Mouse (Mus musculus): ENCODE results near the gene Sdf2. TPM values are rescaled to one million over a fixed set of nuclear protein-coding genes. Genes with fewer than 3 reads are reported as not detected.
"Not testable (repeated sequence)": the region's sequence is repeated elsewhere in the genome, so short reads cannot be mapped to it uniquely, and the experiment has no call there.

Gene Sdf2
- total RNA-seq, 2 experiments from 2014 or later, result 79.3 to 87.3 TPM

DNA sequence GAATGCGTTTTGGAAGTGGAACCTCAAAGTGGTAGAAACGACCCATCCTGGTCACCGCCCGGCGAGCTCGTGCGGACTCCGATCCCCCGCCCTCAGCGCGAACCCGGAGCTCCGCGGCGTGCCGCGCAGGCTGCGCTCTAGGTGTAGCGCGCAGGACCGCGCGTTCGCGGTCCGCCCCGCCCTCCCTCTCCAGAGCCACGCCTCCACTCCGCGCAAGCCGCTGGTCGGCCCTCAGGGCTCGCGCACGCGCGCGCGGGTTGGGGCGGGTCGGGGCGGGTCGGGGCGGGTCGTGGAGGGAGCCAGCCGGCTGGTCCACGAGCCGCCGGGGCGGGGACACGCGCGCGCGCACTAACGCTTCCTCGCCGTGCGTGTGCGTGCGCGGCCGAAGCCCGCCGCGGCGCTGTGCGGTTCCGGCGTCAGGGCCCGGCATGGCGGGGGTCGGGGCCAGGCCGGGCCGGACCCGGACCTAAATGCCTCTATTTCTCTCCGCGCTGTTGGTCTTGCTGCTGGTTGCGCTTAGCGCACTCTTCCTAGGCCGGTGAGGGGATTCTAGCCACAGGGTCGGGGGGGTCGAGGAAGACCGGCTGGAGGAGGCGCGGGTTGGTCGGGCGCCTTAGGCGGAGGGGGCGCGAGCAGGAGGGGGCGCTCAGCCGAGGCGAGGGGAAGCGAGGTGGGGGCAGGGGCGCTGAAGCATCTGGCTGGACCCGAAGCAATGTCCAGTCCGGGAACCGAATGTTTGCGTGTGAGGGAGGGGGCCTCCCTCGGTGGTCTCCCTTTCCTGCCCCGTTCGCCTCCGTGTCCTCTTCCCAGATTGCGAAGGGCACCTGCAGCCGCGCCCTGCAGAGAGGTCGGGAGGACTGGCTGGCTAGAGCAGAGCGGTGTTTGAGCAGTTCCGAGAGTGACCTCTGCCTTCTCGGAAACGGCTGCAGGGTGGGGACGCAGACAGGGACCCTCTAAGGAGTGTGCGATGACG is 16.1 kb downstream of the Sdf2 start, which contains the start of gene 2610507B11Rik:
2610507B11Rik (plus strand) TSS at position 373 of the 973 bp plus-strand sequence.
- peak; percentile 82 to 89 for DNase-seq (ENCODE audit: low spot score in 2 of 2)

DNA sequence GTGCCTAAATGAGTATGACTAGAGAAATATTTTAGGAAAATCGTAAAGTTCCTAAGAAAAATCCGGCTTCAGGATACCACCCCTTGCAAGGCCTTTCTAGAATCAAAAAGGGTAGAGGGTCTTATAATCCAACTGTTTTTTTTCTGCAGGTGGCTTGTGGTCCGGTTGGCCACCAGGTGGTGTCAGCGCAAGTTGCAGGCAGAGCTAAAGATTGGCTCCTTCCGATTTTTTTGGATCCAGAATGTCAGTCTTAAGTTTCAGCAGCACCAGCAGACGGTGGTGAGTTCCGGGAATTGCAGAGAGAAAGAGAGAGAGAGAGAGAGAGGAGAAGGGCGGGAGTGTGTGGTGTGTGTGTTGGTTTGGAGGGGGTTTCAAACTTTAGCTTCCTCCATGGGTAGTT is 17.0 kb downstream of the Sdf2 start:
- peak in 1 of 2 experiments; percentile 20 for DNase-seq (ENCODE audit: low spot score in 2 of 2)

DNA sequence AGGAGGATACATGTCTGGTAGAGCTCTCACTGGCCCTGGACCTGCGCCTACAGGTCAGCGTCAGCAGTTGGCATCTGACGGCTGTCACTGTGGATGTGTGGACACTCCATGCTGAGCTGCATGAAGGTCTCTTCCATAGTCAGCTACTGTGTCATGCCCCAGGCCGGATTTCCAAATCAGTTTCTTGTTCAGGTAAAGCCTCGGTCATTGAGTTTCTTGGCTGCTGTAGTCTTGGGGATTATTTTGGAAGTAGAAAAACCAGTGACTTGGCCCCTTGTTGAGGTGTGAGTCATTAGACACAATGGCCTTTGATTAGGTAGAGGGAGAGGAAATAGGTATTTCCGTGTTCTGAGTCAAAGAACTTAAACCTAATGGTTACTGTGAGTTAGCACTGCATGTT is 20.0 kb downstream of the Sdf2 start:
- no peak for DNase-seq (ENCODE audit: low spot score in 2 of 2)

DNA sequence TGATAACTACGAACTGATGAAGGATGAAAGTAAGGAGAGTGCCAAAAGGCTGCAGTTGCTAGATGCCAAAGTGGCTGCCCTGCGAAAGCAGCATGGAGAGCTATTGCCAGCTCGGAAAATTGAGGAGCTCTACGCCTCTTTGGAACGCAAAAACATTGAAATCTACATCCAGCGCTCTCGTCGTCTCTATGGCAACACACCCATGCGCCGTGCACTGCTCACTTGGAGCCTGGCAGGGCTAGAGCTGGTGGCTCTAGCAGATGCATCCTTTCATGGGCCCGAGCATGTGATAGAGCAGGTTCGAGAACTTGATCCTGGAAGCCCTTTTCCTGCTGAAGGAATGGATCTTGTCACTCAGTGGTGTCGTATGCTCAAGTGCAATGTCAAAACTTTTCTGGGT is 26.4 kb downstream of the Sdf2 start:
- no peak for DNase-seq (ENCODE audit: low spot score in 2 of 2)

DNA sequence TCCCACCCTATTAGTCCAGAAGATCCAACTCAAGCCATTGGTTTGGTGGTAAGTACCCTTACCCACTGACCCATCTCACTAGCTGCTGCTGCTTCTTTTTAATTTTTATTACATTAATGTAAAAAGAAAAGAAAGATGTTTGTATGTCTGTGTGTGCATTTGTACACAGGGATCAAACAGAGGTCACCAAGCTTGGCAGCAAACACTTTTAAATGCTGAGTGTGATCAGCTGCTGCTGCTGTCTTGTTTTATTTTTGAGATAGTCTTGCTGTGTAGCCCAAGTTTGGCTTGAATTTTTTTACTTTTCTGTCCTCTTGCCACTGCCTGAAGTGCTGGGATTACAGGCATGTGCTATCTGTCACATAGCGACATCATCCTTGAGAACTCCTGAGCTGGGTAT is 30.1 kb downstream of the Sdf2 start:
- DNase-seq (ENCODE audit: low spot score in 2 of 2), result no peak

DNA sequence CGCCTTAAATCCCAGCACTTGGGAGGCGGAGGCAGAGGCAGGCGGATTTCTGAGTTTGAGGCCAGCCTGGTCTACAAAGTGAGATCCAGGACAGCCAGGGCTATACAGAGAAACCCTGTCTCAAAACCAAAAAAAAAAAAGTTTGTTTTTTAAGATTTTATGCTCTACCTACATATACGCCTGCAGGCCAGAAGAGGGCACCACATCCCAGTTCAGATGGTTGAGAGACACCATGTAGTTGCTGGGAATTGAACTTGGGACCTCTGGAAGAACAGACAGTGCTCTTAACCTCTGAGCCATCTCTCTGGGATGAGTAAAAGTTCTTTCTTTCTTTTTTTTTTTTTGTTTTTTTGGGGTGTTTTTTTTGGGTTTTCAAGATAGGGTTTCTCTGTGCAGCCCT is 30.6 kb downstream of the Sdf2 start:
- not testable (repeated sequence) for DNase-seq (ENCODE audit: low spot score in 2 of 2)

DNA sequence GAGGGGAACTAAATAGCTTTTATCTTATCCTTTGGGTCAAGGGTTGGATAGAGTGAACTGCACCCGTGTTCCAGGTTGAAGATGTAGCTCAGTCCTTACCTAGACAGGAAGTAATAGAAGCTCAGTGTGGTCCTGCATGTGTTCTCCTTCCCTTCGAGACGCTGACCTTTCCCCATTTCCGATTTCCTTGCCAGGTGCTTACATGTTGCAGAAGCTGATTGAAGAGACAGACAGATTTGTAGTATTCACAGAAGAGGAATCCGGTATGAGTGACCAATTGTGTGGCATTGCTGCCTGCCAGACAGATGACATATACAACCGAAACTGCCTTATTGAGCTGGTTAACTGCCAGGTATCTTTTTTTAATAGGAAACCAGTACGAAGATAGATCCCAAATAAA is 33.3 kb downstream of the Sdf2 start:
- no peak for DNase-seq (ENCODE audit: low spot score in 2 of 2)

DNA sequence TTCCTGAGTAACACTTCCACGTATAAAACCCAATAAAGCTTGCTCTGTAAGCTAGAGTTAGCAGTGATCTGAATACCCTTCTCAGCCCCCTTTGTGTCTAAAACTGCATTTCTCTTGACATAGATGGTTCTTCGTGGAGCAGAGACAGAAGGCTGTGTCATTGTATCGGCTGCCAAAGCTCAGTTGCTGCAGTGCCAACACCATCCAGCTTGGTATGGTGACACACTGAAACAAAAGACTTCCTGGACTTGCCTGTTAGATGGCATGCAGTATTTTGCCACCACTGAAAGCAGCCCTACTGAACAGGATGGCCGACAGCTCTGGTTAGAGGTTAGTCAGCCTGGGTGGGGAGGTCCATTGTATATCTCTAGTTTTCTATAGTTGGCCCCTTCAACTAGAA is 34.0 kb downstream of the Sdf2 start:
- no peak for DNase-seq (ENCODE audit: low spot score in 2 of 2)

DNA sequence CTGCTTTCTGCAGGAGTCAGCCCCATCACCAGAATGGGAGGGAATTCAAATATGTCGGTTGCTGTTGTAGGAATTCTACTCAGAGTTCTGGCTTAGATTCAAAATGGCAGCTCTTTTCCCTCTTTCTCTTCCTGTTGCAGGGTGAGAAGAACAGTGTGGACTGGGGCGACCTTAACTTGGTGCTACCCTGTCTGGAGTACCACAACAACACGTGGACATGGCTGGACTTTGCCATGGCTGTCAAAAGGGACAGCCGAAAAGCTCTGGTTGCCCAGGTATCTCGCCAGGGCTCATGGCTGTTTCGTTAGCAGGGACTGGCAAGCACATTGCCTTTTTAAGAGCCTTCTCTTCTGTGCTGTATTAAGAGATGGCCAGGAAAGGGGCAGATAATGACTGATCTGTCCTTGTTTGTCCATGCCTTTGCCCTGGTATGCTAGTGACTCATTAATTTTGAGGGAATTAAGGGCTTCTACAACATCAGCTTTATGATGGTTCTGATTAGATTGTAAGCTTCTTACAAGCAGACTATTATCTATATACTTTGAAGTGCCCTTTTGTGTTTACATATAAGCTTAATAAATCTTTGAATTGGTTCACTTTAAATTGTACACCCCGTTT is 43.7 kb downstream of the Sdf2 start:
- no peak for DNase-seq (ENCODE audit: low spot score in 2 of 2)

DNA sequence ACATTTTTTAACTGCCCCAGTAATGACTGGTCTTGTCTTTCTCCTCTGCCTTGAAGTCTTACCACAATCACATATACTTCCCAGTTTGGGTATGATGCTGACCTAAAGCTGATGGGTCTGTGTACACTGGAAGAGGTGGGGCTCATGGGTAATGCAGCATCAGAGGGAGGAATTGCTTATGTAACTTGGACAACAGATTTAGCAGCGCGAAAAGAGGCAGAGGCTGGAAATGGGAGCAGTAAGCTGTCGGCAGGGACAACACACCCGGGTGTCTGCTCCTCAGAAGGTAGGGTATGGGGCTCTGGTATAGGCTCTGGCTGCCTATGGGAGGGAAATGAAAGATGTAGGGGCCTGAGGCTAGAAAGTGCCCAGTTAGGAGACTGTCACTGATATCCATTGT is 45.1 kb downstream of the Sdf2 start, which contains the start of gene BC030499:
BC030499 (plus strand) TSS at position 188 of the 400 bp plus-strand sequence.
- no peak for DNase-seq (ENCODE audit: low spot score in 2 of 2)

DNA sequence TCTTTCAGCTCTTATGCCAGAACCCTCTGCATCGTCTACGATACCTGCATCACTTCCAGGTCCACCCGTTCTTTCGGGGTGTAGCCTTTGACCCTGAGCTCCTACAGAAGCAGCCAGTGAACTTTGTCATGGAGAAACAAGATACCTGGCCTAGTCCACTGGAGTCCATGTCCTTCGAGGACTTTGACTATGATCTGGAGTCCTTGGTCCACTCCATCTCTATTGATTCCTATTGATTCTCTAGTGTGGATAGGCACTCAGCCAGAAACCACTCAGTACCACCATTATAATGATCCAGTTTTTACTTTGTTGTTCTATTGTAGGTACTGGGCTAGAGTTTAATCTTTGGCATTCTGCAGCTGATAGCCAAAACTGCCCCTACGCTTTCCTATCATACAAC is 49.0 kb downstream of the Sdf2 start:
- DNase-seq (ENCODE audit: low spot score in 2 of 2), result no peak

DNA sequence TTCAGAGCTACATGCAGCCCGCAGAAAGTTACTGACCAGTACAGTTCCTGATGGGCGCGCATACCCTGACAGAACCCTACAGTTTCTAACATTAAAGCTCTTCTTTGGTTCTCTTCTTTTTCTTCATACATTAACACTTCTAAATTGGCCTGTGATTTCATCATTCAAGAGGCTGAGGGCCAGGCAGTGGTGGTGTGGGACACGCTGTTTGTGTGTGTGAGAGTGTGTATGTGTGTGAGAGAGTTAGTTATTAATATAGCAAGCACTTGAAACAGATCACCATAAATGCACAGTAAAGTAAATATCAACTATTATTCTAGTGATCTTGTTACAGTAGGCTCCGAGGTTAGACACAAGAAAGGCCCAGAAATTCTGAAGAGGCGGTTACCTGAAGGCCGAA is 55.4 kb downstream of the Sdf2 start:
- DNase-seq (ENCODE audit: low spot score in 2 of 2), result no peak

DNA sequence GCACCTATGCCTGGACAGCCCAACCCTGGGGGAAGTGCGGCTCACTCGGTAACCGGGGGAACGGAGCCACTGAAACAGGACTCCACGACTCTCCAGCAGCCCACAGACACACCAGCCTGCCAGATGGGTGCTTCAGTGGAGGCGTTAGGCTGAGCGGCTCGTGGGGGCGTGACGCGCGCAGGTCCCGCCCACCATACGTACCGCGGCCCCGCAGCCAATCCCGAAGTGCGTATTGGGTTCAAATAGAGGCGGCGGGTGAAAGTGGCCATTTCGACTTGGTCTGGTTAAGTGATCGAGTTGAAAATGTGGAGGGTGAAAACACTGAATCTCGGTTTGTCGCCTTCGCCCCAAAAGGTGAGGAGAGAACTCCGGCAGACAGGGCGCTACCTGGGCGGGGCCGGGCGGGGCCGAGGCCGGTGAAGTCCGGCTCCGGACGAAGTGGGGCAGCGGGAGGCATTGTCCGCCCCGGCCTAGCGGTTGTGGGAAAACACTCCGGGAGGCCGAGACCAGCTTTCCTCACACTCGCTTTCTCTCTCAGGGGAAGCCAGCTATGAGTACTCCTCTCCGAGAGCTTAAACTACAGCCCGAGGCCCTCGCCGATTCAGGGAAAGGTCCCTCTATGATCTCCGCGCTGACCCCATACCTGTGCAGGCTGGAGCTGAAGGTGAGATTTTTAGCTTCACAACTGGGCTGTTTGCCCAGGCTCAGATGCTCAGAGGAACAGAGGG is 56.0 kb downstream of the Sdf2 start, which contains the start of gene Spag5:
Spag5 (plus strand) TSS at position 173 of the 728 bp plus-strand sequence.
- DNase-seq (ENCODE audit: low spot score in 2 of 2), result peak; percentile 67 to 80

Other genes with a start within 250 kb of the Sdf2 start
- gene Dhrs13, start 213.5 kb upstream of the Sdf2 start, total RNA-seq (2021), result 10 to 100 TPM; 10.3 to 12.1 TPM
- gene Flot2, start 207.8 kb upstream of the Sdf2 start, total RNA-seq (2021), result 10 to 100 TPM; 81.8 to 83.8 TPM
- 10 to 100 TPM; 32.1 to 32.9 TPM for gene Eral1, start 165.4 kb upstream of the Sdf2 start, total RNA-seq (2021)
- gene Fam222b, start 151.1 kb upstream of the Sdf2 start, total RNA-seq (2021), result 10 to 100 TPM; 20.3 to 22.1 TPM
- gene Traf4, start 80.2 kb upstream of the Sdf2 start, total RNA-seq (2021), result 10 to 100 TPM; 42.7 to 46.5 TPM
- 10 to 100 TPM; 16.3 to 16.5 TPM for gene Nek8, start 69.1 kb upstream of the Sdf2 start, total RNA-seq (2021)
- gene Tlcd1, start 69.0 kb upstream of the Sdf2 start, total RNA-seq (2021), result 10 to 100 TPM; 45.2 to 46.9 TPM
- gene Rpl23a, start 62.2 kb upstream of the Sdf2 start, total RNA-seq (2021), result 1,000 to 10,000 TPM; 2,039 to 2,132 TPM
- 100 to 1,000 TPM; 120 to 124 TPM for gene Rab34, start 57.3 kb upstream of the Sdf2 start, total RNA-seq (2021)
- 1 to 10 TPM; 7.9 to 8.8 TPM for gene Proca1, start 52.4 kb upstream of the Sdf2 start, total RNA-seq (2021)
- gene Supt6, start 241 bp downstream of the Sdf2 start, total RNA-seq (2021), result 10 to 100 TPM; 63.3 to 69.2 TPM
- gene 2610507B11Rik, start 16.0 kb downstream of the Sdf2 start, total RNA-seq (2021), result 100 to 1,000 TPM; 137 to 138 TPM
- gene BC030499, start 45.1 kb downstream of the Sdf2 start, total RNA-seq (2021), result 1 to 10 TPM in 1 of 2 experiments, under 1 TPM in 1; 0.73 to 1.5 TPM
- gene Spag5, start 55.8 kb downstream of the Sdf2 start, total RNA-seq (2021), result 10 to 100 TPM; 28.8 to 31.5 TPM
- 10 to 100 TPM; 15.3 to 16.2 TPM for gene Aldoc, start 77.2 kb downstream of the Sdf2 start, total RNA-seq (2021)
- gene Pigs, start 82.7 kb downstream of the Sdf2 start, total RNA-seq (2021), result 10 to 100 TPM; 58.2 to 58.3 TPM
- gene Unc119, start 97.7 kb downstream of the Sdf2 start, total RNA-seq (2021), result 10 to 100 TPM; 55.7 to 67.1 TPM
- gene Foxn1, start 140.8 kb downstream of the Sdf2 start, total RNA-seq (2021), result under 1 TPM; 0.08 to 0.17 TPM
- gene Slc13a2, start 176.5 kb downstream of the Sdf2 start, total RNA-seq (2021), result 1 to 10 TPM in 1 of 2 experiments, under 1 TPM in 1; 0.11 to 1.8 TPM
- gene Slc46a1, start 220.0 kb downstream of the Sdf2 start, total RNA-seq (2021), result 10 to 100 TPM; 15.4 to 16.7 TPM

Measured in adrenal gland, postnatal 4 days (tissue).